Mouse (Mus musculus) neural tube, embryonic 11.5 days (tissue): Measurements from ENCODE around the gene Aqr. TPM values are rescaled to one million over a fixed set of nuclear protein-coding genes. Genes with fewer than 3 reads are reported as not detected.

Source experiments
- ATAC-seq: fragments of 200-750 bp; cut with Nextera tagmentation; 2 replicates; pipeline ENCODE4 v1.8.0; 2017; ENCODE audit warnings: moderate number of reproducible peaks, mild to moderate bottlenecking, moderate TSS enrichment, moderate library complexity; ENCODE audit not compliant: insufficient read depth, low FRiP score, low TSS enrichment
- DNase-seq: peaks from one replicate; pipeline ENCODE4 v3.0.0-alpha.2; 2015; ENCODE audit warnings: low spot score
- H3K27ac ChIP-seq: fragments of 300-500 bp; sonication (generic); 2 replicates; pipeline ENCODE4 v1.5.1; 2014; ENCODE audit warnings: low read depth, mild to moderate bottlenecking, low read length
- H3K27me3 ChIP-seq: fragments of 300-500 bp; sonication (generic); 2 replicates; pipeline ENCODE4 v1.6.1; 2014; ENCODE audit warnings: mild to moderate bottlenecking, low read length, mixed read lengths; ENCODE audit not compliant: control insufficient read depth, insufficient read depth
- H3K36me3 ChIP-seq: fragments of 300-500 bp; sonication (generic); 2 replicates; pipeline ENCODE4 v1.6.1; 2014; ENCODE audit warnings: mild to moderate bottlenecking, low read length, moderate library complexity, mixed read lengths; ENCODE audit not compliant: control insufficient read depth, insufficient read depth
- H3K4me1 ChIP-seq: fragments of 300-500 bp; sonication (generic); 2 replicates; pipeline ENCODE4 v1.6.1; 2014; ENCODE audit warnings: low read length, mixed read lengths; ENCODE audit not compliant: control insufficient read depth, insufficient read depth
- H3K4me2 ChIP-seq: fragments of 300-500 bp; sonication (generic); 2 replicates; pipeline ENCODE4 v1.6.1; 2014; ENCODE audit warnings: low read depth, mild to moderate bottlenecking, moderate library complexity
- H3K4me3 ChIP-seq: fragments of 300-500 bp; sonication (generic); 2 replicates; pipeline ENCODE4 v1.5.1; 2014; ENCODE audit warnings: low read depth, low read length
- H3K9ac ChIP-seq: fragments of 300-500 bp; sonication (generic); 2 replicates; pipeline ENCODE4 v1.6.1; 2014; ENCODE audit warnings: mild to moderate bottlenecking, low read length
- H3K9me3 ChIP-seq: fragments of 300-500 bp; sonication (generic); 2 replicates; pipeline ENCODE4 v1.6.1; 2016; ENCODE audit warnings: low read length; ENCODE audit not compliant: control insufficient read depth
- WGBS: fragments of 180-500 bp; shearing (Covaris S2); extraction: QIAGEN DNeasy Blood & Tissue Kit; methylation state at CpG from one replicate; pipeline ENCODE4 v1.1.7; 2014; 5-methylcytosine and 5-hydroxymethylcytosine counted together
- polyA plus RNA-seq: library from polyadenylated mRNA; unstranded; fragments of >200 nt; fragmentation: Nextera tagmentation; extraction: Ambion mirVana; gene quantifications from 2 replicates; pipeline ENCODE4 v1.2.1, GENCODE M21; 2014

Aqr gene
- polyA plus RNA-seq, 1 experiment from 2014 or later = 64.3 TPM

DNA sequence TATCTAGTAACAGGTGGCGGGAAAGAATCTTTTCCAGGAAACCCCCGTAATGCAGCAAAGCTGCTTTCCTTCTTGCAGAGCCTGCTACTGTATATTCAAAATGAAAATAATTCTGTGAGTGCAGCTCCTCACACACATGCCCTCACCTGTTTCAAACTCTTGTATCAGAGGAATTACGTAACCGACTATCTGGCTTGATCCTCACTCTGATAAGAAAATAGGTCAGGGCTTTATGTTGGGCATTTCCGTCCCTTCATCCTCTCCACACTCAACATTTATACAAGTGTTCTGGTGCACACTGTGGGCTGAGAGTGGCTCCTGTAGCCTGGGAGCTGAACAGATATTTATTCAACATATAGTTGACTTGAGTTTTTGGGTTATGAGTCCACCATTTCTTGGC is 87.7 kb downstream of the Aqr start:
- no peak overlapping the region for H3K9ac ChIP-seq
- DNase-seq (no peak), ATAC-seq (no peak)
- no peaks in the 10 kb centered on the region for H3K9me3 ChIP-seq
- H3K27me3 ChIP-seq = no peaks in the 10 kb centered on the region
- WGBS = 94% methylated on average over 5 of the region's 5 CpGs
- no peak overlapping the region for H3K27ac ChIP-seq
- H3K36me3 ChIP-seq = peaks cover 3% of the 10 kb centered on the region; the same call in 1 of the 2 replicates
- H3K4me2 ChIP-seq = no peak overlapping the region
- H3K4me3 ChIP-seq = no peak overlapping the region
- H3K4me1 ChIP-seq = no peaks in the 10 kb centered on the region

DNA sequence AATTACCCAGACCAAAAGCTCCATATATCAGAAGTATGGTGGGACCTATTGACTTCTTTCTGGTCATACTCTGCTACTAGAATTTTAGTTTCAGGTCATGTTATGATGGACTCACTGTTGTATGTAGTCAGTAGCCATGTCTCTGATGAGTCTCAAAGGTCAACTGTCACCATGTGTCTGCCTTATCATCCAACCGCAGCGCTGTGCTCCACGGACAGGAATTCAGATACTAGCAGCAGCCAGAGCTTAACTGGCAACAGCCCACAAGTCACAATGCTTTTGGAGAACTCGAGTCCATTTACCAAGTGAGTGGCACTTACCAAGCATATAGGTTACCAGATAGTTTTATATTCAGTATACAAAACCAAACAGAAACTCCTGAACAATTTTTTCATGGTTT is 89.2 kb downstream of the Aqr start:
- no peak overlapping the region for H3K27ac ChIP-seq
- no peaks in the 10 kb centered on the region for H3K9me3 ChIP-seq

DNA sequence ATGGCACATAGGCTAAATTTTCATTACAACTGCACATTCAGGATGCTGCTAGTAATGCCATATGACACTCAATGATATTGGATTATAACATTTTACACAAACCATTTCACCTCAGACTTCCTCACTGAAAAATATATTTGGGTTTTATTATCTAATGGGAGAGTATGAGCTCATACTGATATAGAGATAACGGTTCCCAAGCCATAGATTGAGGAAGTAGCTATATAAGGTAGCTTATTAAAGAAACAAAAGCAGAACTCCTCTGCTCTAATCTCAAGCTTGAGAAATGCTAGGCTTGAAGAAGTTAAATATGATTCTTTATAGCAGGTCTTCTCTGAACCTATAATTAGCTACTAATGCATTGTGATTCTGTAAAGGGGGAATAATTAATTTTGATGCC is 90.3 kb downstream of the Aqr start:
- Histone ChIP-seq H3K4me2 (no peak overlapping the region), H3K9me3 (no peaks in the 10 kb centered on the region)
- WGBS = 94% methylated on average over 1 of the region's 1 CpGs

More for the DNA sequence above, 89.2 kb downstream of the Aqr start:
- ATAC-seq = no peak
- H3K4me1 ChIP-seq = no peaks in the 10 kb centered on the region
- 91% methylated on average over 4 of the region's 4 CpGs for WGBS
- H3K36me3 ChIP-seq = peaks cover 3% of the 10 kb centered on the region; the same call in 1 of the 2 replicates
- no peak overlapping the region for H3K9ac ChIP-seq
- DNase-seq = no peak
- no peak overlapping the region for H3K4me3 ChIP-seq
- H3K27me3 ChIP-seq = no peaks in the 10 kb centered on the region
- no peak overlapping the region for H3K4me2 ChIP-seq

DNA sequence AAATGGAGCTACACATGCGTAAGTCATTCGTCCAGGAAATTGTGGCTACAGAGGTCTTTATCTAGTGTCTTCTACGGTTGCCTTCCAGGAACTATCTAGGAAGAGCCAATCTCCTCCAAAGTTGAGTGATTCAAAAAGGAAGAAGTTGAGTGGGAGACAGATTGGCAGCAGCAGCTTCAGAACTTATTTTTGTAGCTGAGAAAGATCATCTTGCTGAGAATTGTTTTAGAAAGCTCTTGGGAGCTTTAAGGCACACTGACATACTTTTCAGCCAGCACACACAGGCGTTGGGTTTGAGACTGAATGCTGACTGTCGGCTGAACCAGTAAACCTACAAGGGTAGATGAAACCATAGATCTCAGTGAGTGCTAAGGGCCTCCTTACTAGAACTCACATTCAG is 91.5 kb downstream of the Aqr start:
- Histone ChIP-seq H3K4me1 (no peaks in the 10 kb centered on the region), H3K4me3 (no peak overlapping the region), H3K27me3 (no peaks in the 10 kb centered on the region), H3K36me3 (no peaks in the 10 kb centered on the region), H3K27ac (no peak overlapping the region), H3K9me3 (no peaks in the 10 kb centered on the region), H3K4me2 (no peak overlapping the region), H3K9ac (no peak overlapping the region)
- no peak for ATAC-seq
- WGBS = 92% methylated on average over 5 of the region's 5 CpGs
- DNase-seq = no peak

More for the DNA sequence above, 90.3 kb downstream of the Aqr start:
- no peaks in the 10 kb centered on the region for H3K27me3 ChIP-seq
- no peak overlapping the region for H3K27ac ChIP-seq
- ATAC-seq (no peak), DNase-seq (no peak)
- H3K36me3 ChIP-seq = peaks cover 3% of the 10 kb centered on the region; the same call in 1 of the 2 replicates
- no peaks in the 10 kb centered on the region for H3K4me1 ChIP-seq
- no peak overlapping the region for H3K9ac ChIP-seq
- H3K4me3 ChIP-seq = no peak overlapping the region

DNA sequence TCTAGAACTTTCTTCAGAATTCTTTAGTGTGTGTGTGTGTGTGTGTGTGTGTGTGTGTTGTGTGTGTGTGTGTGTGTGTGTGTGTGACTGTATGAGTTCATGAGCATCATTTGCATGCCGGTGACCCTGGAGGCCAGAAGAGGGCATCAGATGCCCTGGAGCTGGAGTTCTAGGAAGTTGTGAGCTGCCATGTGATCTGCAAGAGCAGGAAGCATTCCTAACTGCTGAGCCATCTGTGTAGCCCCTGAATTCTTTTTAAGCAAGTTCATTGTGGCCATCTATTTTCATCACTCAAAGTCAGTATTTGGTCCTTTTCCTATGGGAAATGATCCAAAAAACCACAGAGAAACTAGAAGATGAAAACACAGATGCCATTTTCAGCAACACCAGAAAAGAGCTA is 92.1 kb downstream of the Aqr start:
- Histone ChIP-seq H3K4me1 (no peaks in the 10 kb centered on the region), H3K4me3 (no peak overlapping the region), H3K36me3 (no peaks in the 10 kb centered on the region), H3K27me3 (no peaks in the 10 kb centered on the region), H3K9ac (no peak overlapping the region), H3K9me3 (no peaks in the 10 kb centered on the region), H3K27ac (no peak overlapping the region), H3K4me2 (no peak overlapping the region)
- ATAC-seq = no peak
- no peak for DNase-seq
- WGBS = 100% methylated on average over 1 of the region's 1 CpGs

DNA sequence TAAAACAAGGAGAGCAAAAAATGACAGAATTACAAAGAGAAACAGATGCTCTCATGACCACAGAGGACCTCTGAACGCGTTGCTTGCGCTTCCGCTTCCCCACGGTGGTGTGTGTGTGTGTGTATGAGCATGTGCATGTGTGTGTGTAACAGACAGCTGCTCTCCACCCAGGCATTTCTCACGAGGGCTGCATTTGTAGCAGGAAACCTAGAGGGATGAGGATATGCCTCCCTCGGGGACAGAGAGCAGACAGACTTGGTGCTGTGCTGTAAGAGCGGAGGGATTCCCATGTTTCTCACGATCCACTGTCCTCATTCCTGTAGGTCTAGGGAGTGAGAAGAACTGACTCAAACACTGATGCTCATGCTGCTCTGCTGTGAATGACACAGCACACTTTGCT is 93.2 kb downstream of the Aqr start:
- Histone ChIP-seq H3K4me1 (no peaks in the 10 kb centered on the region), H3K9me3 (no peaks in the 10 kb centered on the region)
- ATAC-seq = no peak

DNA sequence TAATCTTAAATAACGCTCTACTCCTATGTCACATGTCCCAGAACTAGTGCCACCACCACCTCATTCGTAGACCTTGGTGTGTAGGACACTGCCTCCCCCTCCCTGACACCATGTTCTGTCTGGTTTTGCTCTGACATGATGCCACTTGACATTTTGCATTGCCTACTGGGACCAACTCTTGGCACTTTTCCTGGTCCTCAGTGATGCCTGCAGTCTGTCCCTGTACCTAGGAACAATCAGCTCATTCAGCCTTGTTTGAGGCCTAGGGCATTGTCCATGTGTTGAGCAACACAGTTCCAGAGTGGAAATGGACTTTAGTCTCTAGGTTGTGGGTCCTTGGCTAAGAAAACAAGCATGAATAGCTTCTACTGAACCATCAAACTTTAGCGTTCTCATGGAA is 97.0 kb downstream of the Aqr start:
- no peaks in the 10 kb centered on the region for H3K4me1 ChIP-seq
- H3K4me3 ChIP-seq = no peak overlapping the region
- H3K27me3 ChIP-seq = no peaks in the 10 kb centered on the region
- ATAC-seq (no peak), DNase-seq (no peak)
- H3K9ac ChIP-seq = no peak overlapping the region
- H3K36me3 ChIP-seq = no peaks in the 10 kb centered on the region
- no peak overlapping the region for H3K27ac ChIP-seq
- H3K4me2 ChIP-seq = no peak overlapping the region
- WGBS = 89% methylated on average over 3 of the region's 3 CpGs
- no peaks in the 10 kb centered on the region for H3K9me3 ChIP-seq

More for the DNA sequence above, 93.2 kb downstream of the Aqr start:
- Histone ChIP-seq H3K4me3 (no peak overlapping the region), H3K9ac (no peak overlapping the region), H3K36me3 (no peaks in the 10 kb centered on the region), H3K4me2 (no peak overlapping the region), H3K27ac (no peak overlapping the region), H3K27me3 (no peaks in the 10 kb centered on the region)
- DNase-seq = no peak
- WGBS = 77% methylated on average over 9 of the region's 9 CpGs

DNA sequence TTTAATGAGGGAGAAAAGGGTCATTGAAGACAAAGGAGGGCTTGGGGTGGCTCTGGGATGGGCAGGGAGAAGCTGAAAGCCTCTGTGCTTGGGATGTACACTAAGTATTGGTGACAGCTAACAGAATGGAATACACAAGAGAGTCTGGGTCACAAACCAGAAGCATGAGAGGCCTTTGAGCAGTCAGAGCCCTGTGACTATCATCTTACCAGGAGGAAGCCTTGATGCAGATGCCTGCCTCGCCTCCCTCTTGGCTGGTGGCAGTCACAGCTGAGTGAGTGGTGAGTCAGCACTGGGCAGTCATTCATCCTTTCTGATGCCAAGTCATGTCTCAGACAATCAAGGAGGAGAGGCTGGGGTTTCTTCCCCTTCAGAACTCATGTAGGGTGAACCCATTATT is 99.6 kb downstream of the Aqr start:
- Histone ChIP-seq H3K4me3 (no peak overlapping the region), H3K4me2 (no peak overlapping the region), H3K27me3 (no peaks in the 10 kb centered on the region), H3K9ac (no peak overlapping the region), H3K9me3 (no peaks in the 10 kb centered on the region), H3K4me1 (no peaks in the 10 kb centered on the region), H3K27ac (no peak overlapping the region), H3K36me3 (no peaks in the 10 kb centered on the region)
- no peak for ATAC-seq
- WGBS = 56% methylated on average over 1 of the region's 1 CpGs
- no peak for DNase-seq

DNA sequence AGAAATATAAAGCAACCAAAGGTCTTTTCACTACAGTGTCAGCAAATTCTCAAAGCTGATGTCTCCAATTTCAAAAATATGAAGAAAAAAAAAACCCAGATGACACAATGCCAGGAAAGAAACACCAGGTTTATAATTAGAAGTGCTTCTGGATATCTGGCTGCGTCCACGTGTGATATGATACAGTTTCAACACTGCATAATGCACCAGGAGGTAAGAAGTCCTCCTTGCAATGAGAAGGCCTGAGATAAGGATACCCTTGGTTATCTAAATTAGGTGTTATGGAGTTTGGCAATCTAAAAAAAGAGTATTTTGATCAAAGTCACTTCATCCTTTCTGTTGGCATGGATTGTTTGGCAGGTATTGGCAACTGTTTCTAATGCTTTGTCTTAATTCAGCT is 114.9 kb downstream of the Aqr start:
- Histone ChIP-seq H3K4me2 (no peak overlapping the region), H3K4me3 (no peak overlapping the region)
- WGBS = 92% methylated on average over 2 of the region's 2 CpGs

More for the DNA sequence above, 114.9 kb downstream of the Aqr start:
- DNase-seq (no peak), ATAC-seq (no peak)
- H3K27ac ChIP-seq = no peak overlapping the region
- no peaks in the 10 kb centered on the region for H3K4me1 ChIP-seq
- H3K9me3 ChIP-seq = no peaks in the 10 kb centered on the region
- no peaks in the 10 kb centered on the region for H3K27me3 ChIP-seq
- no peaks in the 10 kb centered on the region for H3K36me3 ChIP-seq
- no peak overlapping the region for H3K9ac ChIP-seq
